Comparison of ENCODE assay signal across 8 mouse cellular contexts in the genomic region with DNA sequence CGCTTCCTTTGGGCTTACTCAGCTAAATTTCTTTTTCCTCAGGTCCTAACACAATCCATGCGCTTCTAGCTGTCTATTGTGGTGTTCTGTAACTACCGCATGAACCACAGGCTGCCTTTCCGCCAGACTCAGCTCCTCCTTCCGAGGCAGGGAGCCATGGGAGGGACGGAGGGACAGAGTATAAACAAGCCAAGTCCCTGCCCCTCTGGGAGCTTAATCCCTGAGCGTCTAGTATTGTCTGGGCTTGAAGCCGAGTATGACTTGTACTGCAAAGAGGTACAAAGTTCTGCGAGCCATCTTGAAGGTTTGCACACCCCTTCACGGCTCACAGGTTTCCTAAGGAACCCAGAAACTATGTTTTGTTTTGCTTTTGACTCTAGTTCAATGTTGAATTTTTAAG. TPM values are rescaled to one million over a fixed set of nuclear protein-coding genes. Genes with fewer than 3 reads are reported as not detected.
DNase-seq lines count a peak whose midpoint lies in the region; ATAC-seq and TF ChIP-seq lines count a peak whose summit lies in the region.

No protein-coding gene starts in this region.

- under 1% methylated on average over 10 of the region's 10 CpGs for WGBS in cerebellum, adult 2 months
- under 1% methylated on average over 10 of the region's 10 CpGs for WGBS in lung, adult 2 months

- no peaks in the 10 kb centered on the region for H3K27me3 ChIP-seq in cerebellum, adult 2 months (ENCODE audit: control insufficient read depth, insufficient read depth, low read length)

- no peak for TF ChIP-seq CTCF in cerebellum, adult 2 months (IDR thresholded peaks at IDR 0.05; ENCODE audit: borderline replicate concordance, insufficient read depth, low read depth, low read length)
- TF ChIP-seq CTCF in lung, adult 2 months (IDR thresholded peaks at IDR 0.05; ENCODE audit: insufficient read depth, low read length), result no peak

- peaks cover 45% of the 10 kb centered on the region for H3K4me1 ChIP-seq in cerebellum, adult 2 months (ENCODE audit: control insufficient read depth, insufficient read depth, low read length)
- peaks cover 38% of the 10 kb centered on the region for H3K4me1 ChIP-seq in lung, adult 2 months (ENCODE audit: control insufficient read depth, insufficient read depth, low read length)

- peak; percentile 57 for DNase-seq in MEL-GATA-1-ER (ENCODE audit: extremely low read depth, low read depth)
- DNase-seq in cerebellum, adult 2 months, result peak; percentile 78 to 88
- DNase-seq in layer of hippocampus, adult 8-10 months (ENCODE audit: low spot score in 2 of 2), result peak; percentile 80 to 88
- DNase-seq in lung, adult 2 months, result peak; percentile 84
- DNase-seq in ovary, postnatal 36 days (ENCODE audit: low spot score), result peak; percentile 85
- DNase-seq in thymus, postnatal 36 days, result peak; percentile 33 to 34

- H3K27ac ChIP-seq in cerebellum, adult 2 months (ENCODE audit: insufficient read depth, low read length), result peak overlapping the region; percentile 96

- H3K4me3 ChIP-seq in cerebellum, adult 2 months (replicated peaks; ENCODE audit: insufficient read depth, low read depth, low read length), result peak overlapping the region; percentile 72
- peak overlapping the region; percentile 69 for H3K4me3 ChIP-seq in lung, adult 2 months (replicated peaks; ENCODE audit: extremely low read depth, low read depth, low read length)

- TF ChIP-seq POLR2A in cerebellum, adult 2 months (IDR thresholded peaks at IDR 0.05; ENCODE audit: borderline replicate concordance, insufficient read depth, low read length), result peak; percentile 63; the same call in 1 of the 2 replicates
- TF ChIP-seq POLR2A in lung, adult 2 months (IDR thresholded peaks at IDR 0.05; ENCODE audit: borderline replicate concordance, extremely low read depth, low read depth, low read length), result peak; percentile 87; the same call in 1 of the 2 replicates

- peak; percentile 32 for ATAC-seq in frontal cortex, adult (ENCODE audit: low TSS enrichment)
- ATAC-seq in hematopoietic stem cell, adult 5-6 weeks (replicated peaks in 1 of 2; ENCODE audit: insufficient read depth in 1 of 2, low FRiP score in 2 of 2, low TSS enrichment in 1 of 2, low read depth in 1 of 2, poor library complexity in 2 of 2, severe bottlenecking in 2 of 2), result peak; percentile 20 to 47

RNA-seq across cellular contexts. Expression of gene Tef, which starts 7.9 kb away (rescaled TPM):
- polyA plus RNA-seq in cerebellum, adult 2 months (2012; rRNA removed), result 279 and 288 TPM in 2 replicates
- 18.6 and 28.9 TPM in 2 replicates for total RNA-seq in hematopoietic stem cell, adult 5-6 weeks (2017)
- total RNA-seq in layer of hippocampus, adult 8-10 months (2022), result 100 to 1,000 TPM; 227 to 350 (median 284) TPM
- polyA plus RNA-seq in lung, adult 2 months (2012; rRNA removed), result 95.4 and 99.7 TPM in 2 replicates

RNA-seq across cellular contexts. Expression of gene Tob2, which starts 48.4 kb away (rescaled TPM):
- polyA plus RNA-seq in cerebellum, adult 2 months (2012; rRNA removed), result 36.9 and 51.5 TPM in 2 replicates
- 36.6 and 38.4 TPM in 2 replicates for total RNA-seq in hematopoietic stem cell, adult 5-6 weeks (2017)
- total RNA-seq in layer of hippocampus, adult 8-10 months (2022), result 10 to 100 TPM; 24.8 to 39.6 (median 30.6) TPM
- 35.8 and 39.0 TPM in 2 replicates for polyA plus RNA-seq in lung, adult 2 months (2012; rRNA removed)

Comparison
In these comparisons a context has a peak if more than half of its experiments do, and no peak if none do; other contexts are left out.
1. Peak in every context shown above with its lines: DNase-seq, ATAC-seq, H3K4me3 ChIP-seq and H3K27ac ChIP-seq.
2. DNase-seq: peak in every context shown above with its lines; median percentile 85 in ovary, postnatal 36 days; 84 in layer of hippocampus, adult 8-10 months; 84 in lung, adult 2 months; 83 in cerebellum, adult 2 months; 57 in MEL-GATA-1-ER; 34 in thymus, postnatal 36 days.